Mouse (Mus musculus): ENCODE measurements around the gene Bckdk.

DNA sequence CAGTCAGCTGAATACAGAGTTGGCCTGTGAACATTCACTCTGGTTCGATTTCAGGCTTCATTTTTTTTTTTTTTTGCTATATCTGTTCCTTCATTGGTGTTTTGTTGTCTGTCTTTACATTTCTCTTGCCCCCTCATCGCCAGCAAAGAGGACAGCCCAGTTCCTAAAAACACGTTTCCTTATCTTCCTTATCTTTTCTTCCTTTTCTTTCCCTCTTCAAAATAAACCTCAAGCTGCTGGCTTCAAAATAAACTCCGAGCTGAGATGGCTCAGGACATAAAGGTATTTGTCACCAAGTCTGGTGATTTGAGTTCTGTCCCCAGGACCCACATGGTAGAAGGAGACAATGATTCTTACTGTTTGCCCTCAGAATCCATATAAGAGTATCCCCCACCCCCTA lies 9.1 kb downstream of the Bckdk start:
- TF ChIP-seq POLR2A (IDR thresholded peaks at IDR 0.05; ENCODE audit: borderline replicate concordance, extremely low read depth, insufficient read depth, insufficient read length, poor library complexity, severe bottlenecking): no peak
- no peak for TF ChIP-seq CTCF (IDR thresholded peaks at IDR 0.05; ENCODE audit: borderline replicate concordance, extremely low read depth, insufficient read depth, insufficient read length)

All from brain, embryonic 14.5 days (tissue).